Mouse (Mus musculus) right cerebral cortex, adult 2 months (tissue): ENCODE measurements around the gene Vsig2.

Experiments used
- DNase-seq, 2 experiments: peaks; one replicate each; pipeline ENCODE4 v3.0.0; 2021 to 2022; ENCODE audit warnings: low spot score in 2 of 2

Vsig2 gene

DNA sequence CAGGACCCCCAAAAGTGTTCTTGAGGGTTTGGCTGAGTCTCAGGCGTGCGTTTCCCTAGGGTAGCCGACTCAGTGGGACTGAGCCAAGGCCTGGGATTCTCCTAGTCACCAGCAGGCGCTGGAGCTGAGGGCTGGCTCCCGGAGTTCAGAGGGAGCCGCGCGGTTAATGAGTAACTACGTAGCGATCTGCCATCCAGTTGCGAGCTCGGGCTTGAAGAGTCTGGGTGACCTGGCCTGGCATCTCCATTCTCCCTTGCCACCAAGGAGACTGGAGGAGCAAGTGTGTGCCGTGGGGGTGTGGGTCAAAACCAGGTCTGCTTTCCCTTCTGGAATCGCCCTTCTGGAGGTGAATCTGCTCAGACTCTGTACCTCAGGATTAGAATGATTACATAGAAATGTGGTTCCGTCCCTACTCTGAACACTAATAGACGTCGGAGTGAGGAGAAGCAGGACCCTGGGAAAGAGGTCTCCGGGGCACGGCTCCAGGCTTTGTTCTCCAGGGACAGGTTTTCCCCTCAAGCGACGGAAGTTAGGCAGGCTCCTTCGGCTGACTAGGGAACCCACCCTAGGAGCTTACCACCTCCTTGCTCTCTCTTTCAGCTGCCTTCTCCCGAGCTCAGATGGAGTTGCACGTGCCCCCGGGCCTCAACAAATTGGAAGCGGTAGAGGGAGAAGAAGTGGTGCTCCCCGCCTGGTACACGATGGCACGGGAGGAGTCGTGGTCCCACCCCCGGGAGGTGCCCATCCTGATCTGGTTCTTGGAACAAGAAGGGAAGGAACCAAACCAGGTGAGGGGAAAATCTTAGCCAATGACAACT, 8.0 kb upstream of the Vsig2 start:
- DNase-seq = no peak

DNA sequence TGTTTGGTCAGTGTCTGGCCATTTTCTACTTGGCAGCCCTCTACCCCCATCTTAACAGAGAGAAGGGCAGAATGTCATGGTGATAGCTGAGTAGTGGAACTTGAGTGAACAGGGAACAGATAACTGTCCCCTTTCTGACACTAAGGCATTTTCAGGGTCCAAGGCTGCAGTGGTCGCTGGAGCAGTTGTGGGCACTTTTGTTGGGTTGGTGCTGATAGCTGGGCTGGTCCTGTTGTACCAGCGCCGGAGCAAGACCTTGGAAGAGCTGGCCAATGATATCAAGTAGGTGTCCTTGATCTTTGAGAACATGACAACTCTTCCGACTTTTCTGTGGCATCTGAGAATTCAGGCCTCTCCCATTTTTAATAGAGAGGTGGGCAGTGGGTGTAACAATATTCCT, 2.2 kb upstream of the Vsig2 start:
- DNase-seq = no peak

- no peak for DNase-seq
These were observed 1.3 kb upstream of the Vsig2 start for GRCm38 (mm10) chr9:37537658-37538250.

DNA sequence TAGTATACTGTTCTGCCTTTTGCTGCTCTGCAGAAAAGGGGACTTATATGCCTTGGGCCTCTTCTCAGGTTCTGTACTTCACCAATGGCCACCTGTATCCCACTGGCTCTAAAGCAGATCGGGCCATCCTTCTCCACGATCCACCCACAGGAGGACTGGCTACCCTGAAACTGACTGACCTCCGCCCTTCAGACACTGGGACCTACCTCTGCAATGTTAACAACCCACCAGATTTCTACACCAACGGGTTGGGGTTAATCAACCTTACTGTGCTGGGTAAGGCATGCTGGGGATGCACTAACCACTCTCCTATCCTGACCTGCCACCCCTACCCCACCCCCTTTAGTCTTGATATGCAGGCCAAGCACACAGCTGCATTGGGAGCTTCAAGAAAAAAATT, 1.2 kb downstream of the Vsig2 start:
- no peak for DNase-seq

DNA sequence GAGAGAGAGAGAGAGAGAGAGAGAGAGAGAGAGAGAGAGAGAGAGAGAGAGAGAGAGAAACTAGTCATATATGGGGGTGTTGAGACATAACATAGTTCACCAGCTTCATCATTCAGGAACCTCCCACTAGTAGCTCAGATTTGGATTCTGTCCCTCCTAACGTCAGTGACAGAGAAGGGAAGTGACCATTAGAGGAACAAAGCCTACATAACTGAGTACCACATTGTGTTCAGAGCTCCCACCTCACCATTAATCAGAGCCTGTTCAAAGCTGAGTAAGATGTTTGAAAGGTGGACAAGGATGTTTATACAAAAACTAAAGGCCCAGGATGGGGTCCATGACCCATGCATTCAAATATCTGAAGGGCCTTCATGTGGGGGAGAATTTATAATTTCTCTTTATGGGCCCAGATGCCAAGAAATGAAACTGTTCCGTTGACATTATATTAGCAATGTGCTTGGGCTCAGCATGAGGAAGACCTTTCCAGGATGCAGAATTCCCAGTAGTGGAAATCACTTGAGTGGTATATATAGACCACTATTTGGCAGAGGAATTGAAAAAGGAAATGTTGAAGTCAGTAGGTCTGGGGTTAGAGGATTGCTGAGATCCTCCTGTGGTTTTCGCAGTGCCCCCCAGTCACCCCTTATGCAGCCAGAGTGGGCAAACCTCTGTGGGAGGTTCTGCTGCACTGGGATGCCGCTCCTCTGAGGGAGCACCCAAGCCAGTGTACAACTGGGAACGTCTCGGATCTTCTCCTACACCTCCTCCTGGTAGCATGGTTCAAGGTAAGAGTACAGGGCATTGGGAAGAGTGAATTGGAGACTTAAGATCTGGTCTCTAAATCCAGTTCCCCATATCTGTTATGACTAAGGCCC, 1.9 kb downstream of the Vsig2 start:
- no peak for DNase-seq

DNA sequence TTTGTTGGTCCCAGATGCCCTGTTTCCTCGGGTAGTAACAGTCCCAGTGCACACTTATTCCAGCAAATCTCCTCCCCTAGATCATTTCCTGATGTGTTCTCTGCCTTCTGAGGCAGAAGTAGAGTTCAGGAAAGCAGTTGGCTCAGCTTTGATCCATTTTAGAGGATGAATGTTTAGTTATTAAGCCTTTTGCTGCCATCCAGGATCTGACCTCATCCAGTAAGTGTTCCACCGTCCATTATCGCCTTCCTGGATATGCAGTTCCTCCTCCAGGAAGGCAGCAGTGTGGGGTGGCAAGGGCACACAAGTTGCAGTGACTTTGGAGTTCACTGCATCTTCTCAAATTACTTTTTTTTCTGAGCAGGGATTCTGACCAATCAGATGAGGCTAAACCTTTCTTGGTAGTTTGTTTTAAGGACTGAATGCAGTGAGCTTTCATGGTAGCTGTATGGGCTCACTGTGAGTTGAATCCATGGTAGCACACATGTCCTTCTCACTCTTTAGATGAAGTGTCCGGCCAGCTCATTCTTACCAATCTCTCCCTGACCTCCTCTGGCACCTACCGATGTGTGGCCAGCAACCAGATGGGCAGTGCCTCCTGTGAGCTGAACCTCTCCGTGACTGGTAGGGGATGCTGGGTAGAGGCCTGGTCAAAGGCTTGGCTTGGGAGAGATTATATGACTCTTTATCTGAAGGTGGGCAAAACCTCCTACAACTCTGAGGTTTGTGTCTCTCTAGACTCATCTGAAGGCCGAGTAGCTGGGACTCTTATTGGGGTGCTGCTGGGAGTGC, 3.0 kb downstream of the Vsig2 start:
- no peak for DNase-seq

DNA sequence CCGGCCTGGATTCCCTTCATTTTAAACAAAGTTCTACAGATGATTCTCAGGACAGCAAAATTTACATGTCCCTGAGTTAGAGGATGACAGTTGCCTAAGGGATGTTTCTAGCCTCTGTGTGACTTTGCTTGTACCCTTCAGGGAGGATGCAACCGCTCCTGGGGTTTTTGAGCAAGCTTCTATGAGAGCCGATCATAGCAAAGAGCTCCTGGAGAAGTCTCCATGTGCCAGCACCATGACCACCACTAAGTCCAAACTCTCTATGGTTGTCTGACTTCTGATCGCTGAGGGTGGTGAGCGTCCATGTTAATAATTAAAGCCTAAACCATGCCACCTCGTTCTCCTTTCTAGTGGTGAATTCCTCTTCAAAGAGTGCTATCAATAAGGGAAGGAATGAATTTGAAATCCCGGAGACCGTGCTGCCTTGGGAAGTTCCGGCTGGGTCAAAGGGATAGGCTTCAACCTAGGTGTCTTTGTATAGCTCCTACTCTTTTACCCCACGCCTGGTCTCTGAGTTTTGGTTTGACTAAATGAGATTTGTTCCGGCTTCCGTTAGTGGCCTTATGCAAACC, 4.9 kb downstream of the Vsig2 start:
- DNase-seq = no peak

DNA sequence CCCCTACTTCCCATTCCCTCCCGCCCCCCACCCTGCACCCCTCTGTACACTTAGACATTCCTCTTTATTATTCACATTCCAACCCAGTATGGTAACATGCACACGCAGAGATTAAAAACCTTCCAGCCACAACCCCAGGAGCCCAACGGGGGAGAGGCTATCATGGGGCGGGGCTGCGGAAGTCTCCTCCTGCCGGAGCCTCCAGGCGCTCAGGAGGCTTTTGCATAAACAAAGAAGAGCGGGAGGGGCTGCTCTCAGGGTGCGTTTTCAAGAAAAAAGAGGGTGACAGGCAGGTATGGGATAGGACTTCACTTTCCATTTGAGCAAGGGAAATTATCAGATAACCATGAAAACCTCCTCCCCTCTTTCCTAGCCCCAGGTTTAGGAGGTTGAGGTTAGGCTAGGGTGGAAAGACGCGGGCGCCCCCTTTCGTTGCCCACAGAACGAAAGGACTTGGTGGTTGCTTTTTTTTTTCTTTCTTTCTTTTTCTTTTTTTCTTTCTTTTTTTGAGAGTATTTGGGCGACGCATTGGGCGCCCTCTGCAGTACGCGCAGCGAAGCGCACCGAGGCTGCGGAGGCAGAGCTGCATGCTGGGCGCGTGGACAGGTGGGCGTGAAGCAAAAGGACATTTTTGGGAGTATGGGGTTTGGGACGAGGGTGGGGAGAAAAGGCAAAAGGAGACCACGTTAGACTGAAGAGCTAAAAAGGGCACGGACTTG, 5.6 kb downstream of the Vsig2 start:
- DNase-seq = peak; percentile 84 to 88

DNA sequence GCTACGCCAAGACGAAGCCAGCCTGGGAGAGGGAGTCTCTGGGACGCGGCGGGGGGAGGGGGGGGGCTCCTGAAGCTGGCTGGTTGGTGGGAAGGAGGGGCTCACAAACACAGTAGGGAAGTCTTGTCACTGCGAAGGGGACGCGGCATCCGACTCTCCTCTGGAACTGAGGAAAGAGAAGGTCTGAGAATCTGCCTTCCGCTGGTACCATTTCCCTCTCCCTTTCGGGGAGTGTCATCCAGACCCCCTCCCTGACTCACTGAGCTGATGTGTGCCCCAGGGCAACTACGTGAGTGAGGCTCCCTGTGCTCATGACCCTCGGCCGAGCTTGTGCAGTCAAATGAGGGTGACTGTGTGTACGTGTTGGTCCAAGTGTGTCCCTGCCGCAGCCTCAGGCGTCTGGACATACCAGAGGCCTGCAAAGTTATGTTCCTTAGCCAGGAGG, 6.1 kb downstream of the Vsig2 start:
- peak in 1 of 2 experiments; percentile 10 for DNase-seq

GRCm38 (mm10) chr9:37545847-37546452, 6.9 kb downstream of the Vsig2 start:
- DNase-seq = peak in 1 of 2 experiments; percentile 16

- DNase-seq = no peak
These were observed 7.8 kb downstream of the Vsig2 start for GRCm38 (mm10) chr9:37546889-37547288.

- no peak for DNase-seq
These were observed 11.4 kb downstream of the Vsig2 start for GRCm38 (mm10) chr9:37550435-37550834.

GRCm38 (mm10) chr9:37551751-37552531, 12.9 kb downstream of the Vsig2 start:
- DNase-seq = peak in 1 of 2 experiments; percentile 56

DNA sequence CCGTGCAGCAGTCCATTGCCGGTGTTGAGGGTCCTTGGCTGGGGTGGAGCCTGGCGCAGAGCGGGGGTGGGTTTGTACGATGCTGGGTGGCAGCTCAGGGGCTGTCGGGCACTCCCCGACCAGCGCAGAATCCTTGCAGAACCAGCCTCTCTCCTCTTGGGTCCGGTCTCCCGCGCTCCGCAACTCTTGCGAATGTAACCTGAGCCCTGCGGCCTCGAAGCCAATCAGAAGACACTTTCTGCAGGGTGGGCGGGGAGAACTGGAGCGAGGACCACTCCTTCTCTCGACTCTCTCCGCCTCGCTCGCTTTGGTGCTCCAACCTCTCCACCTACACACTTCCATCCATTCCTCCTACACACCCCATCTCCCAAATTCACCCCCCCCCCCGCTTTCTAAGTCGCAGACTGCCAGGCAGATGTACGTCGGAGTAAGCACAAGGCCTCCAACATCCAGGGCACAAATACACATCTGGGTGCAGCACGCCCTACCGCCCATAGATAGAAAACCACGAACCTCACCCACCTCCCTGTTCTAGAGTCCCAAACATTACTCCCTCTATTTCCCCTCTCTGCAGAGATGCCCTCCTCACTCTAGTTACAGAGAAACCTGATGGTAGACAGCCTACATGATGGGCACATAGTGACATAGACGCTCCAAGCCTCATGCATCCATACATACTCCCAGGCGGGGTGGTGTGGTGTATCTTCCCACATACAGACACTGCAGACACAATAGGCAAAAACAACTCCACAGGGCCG, 13.7 kb downstream of the Vsig2 start, which contains the start of gene Nrgn:
Nrgn (minus strand) TSS at position 369 of the 758 bp plus-strand sequence.
- DNase-seq = peak; percentile 90

GRCm38 (mm10) chr9:37554279-37554678, 15.2 kb downstream of the Vsig2 start:
- no peak for DNase-seq

DNA sequence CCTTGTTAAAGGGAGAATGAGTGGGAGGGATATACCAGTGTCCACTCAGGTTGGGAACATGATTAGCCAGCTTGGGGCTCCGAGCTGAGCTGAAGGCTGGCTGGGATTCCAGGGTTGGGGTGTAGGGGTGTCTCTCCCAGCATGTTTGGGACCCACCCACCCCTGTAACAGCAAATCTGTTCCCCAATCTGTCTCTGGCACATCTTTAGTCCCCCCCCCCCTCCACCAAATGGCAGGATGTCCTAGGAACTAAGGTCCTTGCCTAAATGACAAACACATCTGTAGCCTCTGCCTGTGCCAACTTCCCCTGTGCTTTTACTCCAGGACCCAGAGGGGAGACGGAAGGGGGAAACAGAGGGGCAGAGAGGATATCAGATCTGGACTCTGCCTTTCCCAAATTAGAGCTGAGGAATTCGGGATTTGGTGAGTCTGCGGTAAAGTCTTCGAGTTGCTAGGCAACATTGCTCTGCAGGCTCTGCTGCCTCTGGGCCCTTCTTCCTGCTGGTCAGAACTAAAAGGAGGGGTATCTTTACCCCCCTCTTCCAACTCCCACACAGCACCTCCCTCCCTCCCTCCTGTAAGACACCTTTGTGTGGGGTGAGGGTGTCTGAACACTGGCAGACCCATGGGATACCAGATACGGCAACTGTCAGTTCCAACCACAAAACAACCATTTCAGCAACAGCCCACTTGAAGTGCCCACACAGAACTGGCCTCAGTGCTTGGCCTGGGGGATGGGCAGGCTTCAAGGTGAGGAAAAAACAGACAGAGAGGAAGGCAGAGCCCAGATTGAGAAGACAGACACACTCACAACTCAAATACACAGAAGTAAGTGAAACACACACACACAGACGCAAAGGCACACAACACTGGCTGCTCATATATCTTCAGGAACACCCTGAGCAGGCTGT, 16.0 kb downstream of the Vsig2 start, which contains the start of gene Siae:
Siae (plus strand) TSS at position 861 of the 911 bp plus-strand sequence.
- DNase-seq = peak; percentile 65 to 67

DNA sequence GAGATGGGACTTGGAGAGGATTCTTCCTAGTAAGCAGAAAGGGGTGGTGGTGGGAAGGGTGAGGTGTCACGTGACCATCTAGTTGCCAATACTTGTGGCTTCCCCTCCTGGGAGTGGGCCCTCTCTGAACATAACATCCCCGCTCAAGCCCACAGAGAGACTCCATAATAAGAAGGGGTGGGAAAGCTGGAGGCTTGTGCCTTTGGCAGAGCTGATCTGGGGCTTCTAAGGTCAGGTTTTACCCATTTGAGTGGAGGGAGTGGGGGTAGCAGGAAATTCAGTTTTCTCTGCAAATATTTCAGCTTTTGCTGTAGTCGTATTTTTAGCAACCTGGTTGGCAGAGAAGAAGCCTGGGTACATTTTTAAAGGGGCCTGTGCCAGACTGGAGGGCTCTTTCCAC, 17.3 kb downstream of the Vsig2 start:
- DNase-seq = peak in 1 of 2 experiments; percentile 23
